ENCODE assay signal across 14 mouse cellular contexts in the genomic region with DNA sequence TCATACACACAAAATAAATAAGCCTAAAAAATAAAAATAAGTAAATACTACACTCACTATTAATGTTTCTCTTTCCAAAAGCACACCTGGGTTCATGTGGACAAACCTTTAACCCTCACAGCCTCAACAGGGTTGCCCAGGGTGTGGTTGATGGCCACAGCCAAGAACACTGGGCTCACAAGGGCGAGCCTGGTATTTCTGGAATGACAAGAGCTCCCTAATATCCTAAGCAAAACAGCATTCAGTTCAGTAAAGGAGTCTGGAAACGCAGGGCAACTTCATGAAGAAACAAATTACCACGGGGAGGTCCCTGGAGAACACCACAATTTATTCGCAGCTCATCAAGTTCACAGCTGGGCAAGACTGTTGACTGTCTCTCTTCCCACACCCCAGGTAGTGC.
"Had no signal": no experiment of that assay in that cellular context is flagged by ENCODE, and none has a peak within 500 bp of the region (broad histone marks: within the 10 kb centered on the region; RNA-seq: fewer than 3 reads in every experiment).

No protein-coding gene starts in this region.

- H3K36me3 ChIP-seq: midbrain, embryonic 15.5 days had no signal

- H3K4me1 ChIP-seq: kidney, embryonic 15.5 days; limb, embryonic 15.5 days; liver, embryonic 12.5 days; midbrain, embryonic 15.5 days; neural tube, embryonic 12.5 days had no signal

- H3K9me3 ChIP-seq: kidney, embryonic 15.5 days; limb, embryonic 15.5 days; liver, embryonic 12.5 days; midbrain, embryonic 15.5 days; neural tube, embryonic 12.5 days had no signal

- H3K4me3 ChIP-seq: kidney, embryonic 15.5 days; left cerebral cortex, adult 2 months; limb, embryonic 15.5 days; liver, embryonic 12.5 days; midbrain, embryonic 15.5 days; neural tube, embryonic 12.5 days had no signal

- H3K4me2 ChIP-seq: kidney, embryonic 15.5 days; limb, embryonic 15.5 days; liver, embryonic 12.5 days; midbrain, embryonic 15.5 days; neural tube, embryonic 12.5 days had no signal

- H3K9ac ChIP-seq: kidney, embryonic 15.5 days; limb, embryonic 15.5 days; liver, embryonic 12.5 days; midbrain, embryonic 15.5 days; neural tube, embryonic 12.5 days had no signal

- ATAC-seq: intestine, embryonic 16.5 days; liver, embryonic 12.5 days; midbrain, embryonic 15.5 days had no signal

- H3K27me3 ChIP-seq: kidney, embryonic 15.5 days; limb, embryonic 15.5 days; liver, embryonic 12.5 days; midbrain, embryonic 15.5 days; neural tube, embryonic 12.5 days had no signal

- H3K27ac ChIP-seq: kidney, embryonic 15.5 days; left cerebral cortex, adult 2 months; limb, embryonic 15.5 days; liver, embryonic 12.5 days; midbrain, embryonic 15.5 days; neural tube, embryonic 12.5 days had no signal

- DNase-seq: kidney, adult 2 months; kidney, postnatal 14 days; retina, postnatal 1 day; right cerebral cortex, postnatal 4 days; spleen, adult 18-20 months; thymus, adult 2 months; thymus, postnatal 25 days had no signal
